Mouse (Mus musculus): ENCODE data around the gene Wasf3. TPM values are rescaled to one million over a fixed set of nuclear protein-coding genes. Genes with fewer than 3 reads are reported as not detected.
A peak's percentile ranks its signal among the peaks of the same experiment; 100 is the strongest.
"Not testable (repeated sequence)": the region's sequence is repeated elsewhere in the genome, so short reads cannot be mapped to it uniquely, and the experiment has no call there.

Wasf3 gene
- total RNA-seq, 2 experiments from 2014 or later, result not detected

- no peak for ATAC-seq (replicated peaks; ENCODE audit: poor library complexity, severe bottlenecking)
Measured at GRCm38 (mm10) chr5:146398386-146399115, 13.8 kb downstream of the Wasf3 start.

- not testable (repeated sequence) for ATAC-seq (replicated peaks; ENCODE audit: poor library complexity, severe bottlenecking)
Measured at GRCm38 (mm10) chr5:146401012-146401411, 16.2 kb downstream of the Wasf3 start.

- no peak for ATAC-seq (replicated peaks; ENCODE audit: poor library complexity, severe bottlenecking)
Measured at GRCm38 (mm10) chr5:146402311-146402710, 17.5 kb downstream of the Wasf3 start.

- ATAC-seq (replicated peaks; ENCODE audit: poor library complexity, severe bottlenecking), result no peak
Measured at GRCm38 (mm10) chr5:146403923-146404322, 19.1 kb downstream of the Wasf3 start.

- no peak for ATAC-seq (replicated peaks; ENCODE audit: poor library complexity, severe bottlenecking)
Measured at GRCm38 (mm10) chr5:146406133-146406532, 21.3 kb downstream of the Wasf3 start.

DNA sequence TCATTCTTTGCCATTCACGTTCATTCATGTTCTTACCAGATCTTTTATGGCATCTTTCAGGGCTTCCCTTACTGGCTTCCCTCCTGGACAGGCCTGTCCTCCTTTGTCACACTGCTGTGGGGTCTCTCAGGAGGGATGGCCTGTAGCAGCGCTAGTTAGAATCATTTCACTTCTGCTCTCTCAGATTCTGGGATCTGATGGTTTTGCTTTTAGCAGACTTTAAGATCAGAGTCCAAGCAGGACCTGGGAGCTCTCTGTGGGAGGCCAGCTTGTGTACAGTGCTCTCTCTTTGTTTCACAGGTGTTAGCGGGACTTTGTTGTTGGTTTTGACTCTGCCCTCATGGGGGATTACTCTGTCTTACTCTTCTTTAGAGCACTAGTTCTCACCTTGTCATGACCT is 23.0 kb downstream of the Wasf3 start:
- ATAC-seq (replicated peaks; ENCODE audit: poor library complexity, severe bottlenecking), result no peak

DNA sequence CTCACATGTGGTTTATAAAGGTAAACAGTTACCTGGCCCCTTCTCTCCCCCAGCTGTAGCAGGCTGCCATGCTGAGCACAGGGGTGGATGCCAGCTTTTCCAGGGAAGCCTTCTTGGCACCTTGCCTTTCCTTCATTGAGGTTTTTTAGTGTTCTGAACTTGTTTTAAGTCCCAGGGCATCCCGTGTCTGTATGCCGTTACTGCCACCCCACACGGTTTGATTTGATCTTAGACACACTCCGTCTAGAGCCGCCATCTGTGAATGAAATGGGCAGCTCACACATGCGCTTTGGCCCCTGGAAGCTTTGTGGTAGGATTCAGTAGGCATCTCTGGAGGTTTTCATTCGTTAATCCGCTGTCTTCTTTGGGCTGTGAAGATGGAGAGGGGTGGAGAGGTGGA is 23.8 kb downstream of the Wasf3 start:
- ATAC-seq (replicated peaks; ENCODE audit: poor library complexity, severe bottlenecking), result no peak

DNA sequence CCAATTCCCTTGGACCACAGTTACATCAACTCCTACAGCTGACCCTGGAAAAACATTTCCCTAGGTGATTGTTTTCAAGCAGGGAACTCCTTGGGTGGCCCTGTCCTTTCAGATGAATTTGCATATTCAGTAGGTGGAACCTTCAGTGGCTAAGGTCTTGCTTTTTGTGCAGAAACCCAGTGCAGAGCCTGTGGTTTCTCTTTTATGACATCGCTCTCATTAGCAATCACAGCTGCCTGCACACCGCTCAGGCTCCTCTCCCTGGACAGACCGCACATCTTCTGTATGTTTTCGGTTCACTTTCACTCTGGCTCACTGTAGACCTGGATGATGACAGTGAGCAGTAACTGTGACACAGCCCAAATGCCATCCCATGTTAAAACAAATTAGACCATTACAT is 26.0 kb downstream of the Wasf3 start:
- ATAC-seq (replicated peaks; ENCODE audit: poor library complexity, severe bottlenecking), result no peak

- ATAC-seq (replicated peaks; ENCODE audit: poor library complexity, severe bottlenecking), result no peak
Measured at GRCm38 (mm10) chr5:146412743-146413430, 28.1 kb downstream of the Wasf3 start.

- no peak for ATAC-seq (replicated peaks; ENCODE audit: poor library complexity, severe bottlenecking)
Measured at GRCm38 (mm10) chr5:146414611-146415010, 29.8 kb downstream of the Wasf3 start.

DNA sequence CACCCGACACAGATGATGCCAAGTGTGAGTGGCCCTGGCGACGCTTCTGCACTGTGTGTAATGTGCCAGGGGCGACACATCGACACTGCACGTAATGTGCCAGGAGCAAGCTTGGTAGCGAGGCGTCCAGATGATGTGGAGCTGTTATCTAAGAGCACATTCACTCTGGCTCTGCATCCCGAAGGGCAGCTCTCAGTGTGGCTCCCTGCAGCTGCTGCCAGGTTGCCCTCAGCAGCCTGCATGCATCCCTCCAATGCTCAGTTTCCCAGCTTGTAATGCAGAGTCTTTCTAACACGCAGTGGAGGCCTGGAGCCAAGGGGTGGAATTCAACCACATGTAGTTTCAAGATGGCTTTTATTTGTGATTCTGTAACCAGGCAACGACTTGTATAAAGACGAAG is 30.4 kb downstream of the Wasf3 start:
- no peak for ATAC-seq (replicated peaks; ENCODE audit: poor library complexity, severe bottlenecking)

DNA sequence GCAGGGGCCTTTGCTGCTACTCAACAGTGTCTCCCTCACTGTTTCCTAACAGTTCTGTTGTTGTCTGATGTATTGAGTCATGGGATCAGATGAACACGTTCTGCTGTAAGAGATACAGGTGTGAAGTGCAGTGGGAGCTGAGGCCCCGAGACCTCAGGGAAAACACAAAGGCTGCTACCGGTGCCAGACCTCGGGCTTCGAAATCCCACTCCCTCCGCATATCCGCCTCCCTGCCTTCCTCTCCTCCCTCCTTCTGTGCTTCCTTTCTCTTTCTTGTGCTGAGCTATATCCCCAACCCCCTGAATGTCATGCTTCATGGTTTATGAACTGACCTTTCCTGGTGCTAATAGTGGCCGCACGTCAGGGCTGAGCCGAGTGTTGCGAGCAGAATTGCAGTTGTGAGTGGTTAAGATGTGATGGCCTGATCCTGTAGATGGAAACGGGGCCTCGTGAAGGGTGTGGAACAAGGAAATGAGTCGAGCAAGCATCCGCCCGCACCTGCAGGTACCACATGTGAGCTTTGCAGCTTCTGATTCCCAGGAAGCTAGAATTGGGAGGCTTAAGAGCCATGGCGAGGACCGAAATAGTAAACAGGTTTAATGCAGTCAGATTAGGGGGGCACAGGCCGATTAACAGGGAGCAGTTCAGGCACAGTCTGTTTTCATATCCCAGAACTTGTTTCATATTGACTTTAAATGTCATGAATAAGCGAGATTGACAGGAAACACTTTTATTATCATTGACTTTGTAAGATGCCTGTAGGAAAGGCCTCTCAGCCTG is 31.7 kb downstream of the Wasf3 start:
- no peak for ATAC-seq (replicated peaks; ENCODE audit: poor library complexity, severe bottlenecking)

DNA sequence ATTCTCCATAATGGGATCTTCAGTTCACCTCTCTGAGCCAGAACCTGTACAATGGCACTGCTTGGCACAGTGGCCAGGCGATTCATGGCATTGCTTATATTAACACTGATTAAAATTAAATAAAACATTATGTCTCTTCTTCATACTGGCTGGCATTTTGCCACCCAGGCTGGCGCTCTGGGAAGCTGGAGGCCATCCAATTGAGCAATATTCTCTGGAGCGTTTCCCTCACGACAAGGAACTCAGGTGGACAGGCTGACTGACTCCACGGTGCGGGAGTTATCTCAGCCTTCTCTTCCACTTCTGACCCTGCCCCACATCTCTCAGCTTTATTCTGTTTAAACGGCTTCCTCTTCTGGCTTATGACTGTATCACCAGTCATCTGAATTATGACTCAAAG is 33.3 kb downstream of the Wasf3 start:
- no peak for ATAC-seq (replicated peaks; ENCODE audit: poor library complexity, severe bottlenecking)

GRCm38 (mm10) chr5:146420081-146420480 is 35.3 kb downstream of the Wasf3 start:
- ATAC-seq (replicated peaks; ENCODE audit: poor library complexity, severe bottlenecking), result peak; percentile 66

DNA sequence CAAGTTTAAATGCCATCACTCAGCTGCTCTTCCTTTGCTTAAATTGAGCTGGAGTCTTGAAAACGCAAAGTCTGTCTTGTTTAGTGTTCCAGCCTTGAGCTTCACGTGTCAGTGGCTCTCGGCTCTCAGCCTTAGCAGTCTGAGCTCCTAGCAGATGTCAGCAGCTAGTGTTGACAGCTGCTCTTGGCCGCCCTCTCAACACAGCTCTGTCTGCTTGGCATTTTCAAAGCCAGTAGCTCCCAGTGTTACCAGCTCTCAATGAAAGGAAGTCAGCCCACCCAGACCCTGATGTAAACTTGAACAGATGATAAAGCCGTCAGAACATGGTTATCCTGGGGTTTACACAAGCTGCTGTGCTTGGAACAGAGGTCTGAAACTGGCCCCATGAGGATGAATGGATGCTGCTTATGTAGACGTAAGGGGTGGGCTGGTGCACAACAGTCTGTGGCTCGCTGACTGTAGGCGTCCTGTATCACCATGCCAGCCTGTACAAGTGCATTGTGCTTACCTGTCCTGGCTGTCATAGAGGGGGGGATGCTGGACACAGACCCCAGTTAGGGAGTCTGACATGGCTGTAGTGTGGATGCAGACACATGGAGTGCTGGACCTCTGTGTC is 40.0 kb downstream of the Wasf3 start:
- ATAC-seq (replicated peaks; ENCODE audit: poor library complexity, severe bottlenecking), result no peak

- ATAC-seq (replicated peaks; ENCODE audit: poor library complexity, severe bottlenecking), result no peak
Measured at GRCm38 (mm10) chr5:146425656-146426055, 40.9 kb downstream of the Wasf3 start.

DNA sequence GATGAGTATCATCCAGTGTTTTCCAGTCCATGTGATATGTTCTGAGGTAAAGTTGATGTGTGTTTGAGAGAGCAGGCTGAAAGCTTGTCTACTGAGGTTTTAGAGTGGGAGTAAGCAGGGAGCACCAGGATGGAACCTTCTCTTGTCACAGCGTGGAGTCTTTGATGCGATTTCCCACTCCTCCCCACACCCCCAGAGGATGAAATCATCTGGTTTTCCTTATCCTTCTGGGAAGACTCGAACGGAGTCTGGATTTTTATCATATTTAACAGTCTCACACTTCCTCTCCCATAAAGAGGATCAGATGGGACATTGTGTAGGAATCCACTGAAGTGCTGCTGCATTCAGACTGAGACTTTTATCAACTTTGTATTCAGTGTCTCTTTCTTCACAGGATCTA is 43.3 kb downstream of the Wasf3 start:
- no peak for ATAC-seq (replicated peaks; ENCODE audit: poor library complexity, severe bottlenecking)

GRCm38 (mm10) chr5:146431821-146432220 is 47.0 kb downstream of the Wasf3 start:
- ATAC-seq (replicated peaks; ENCODE audit: poor library complexity, severe bottlenecking), result no peak

DNA sequence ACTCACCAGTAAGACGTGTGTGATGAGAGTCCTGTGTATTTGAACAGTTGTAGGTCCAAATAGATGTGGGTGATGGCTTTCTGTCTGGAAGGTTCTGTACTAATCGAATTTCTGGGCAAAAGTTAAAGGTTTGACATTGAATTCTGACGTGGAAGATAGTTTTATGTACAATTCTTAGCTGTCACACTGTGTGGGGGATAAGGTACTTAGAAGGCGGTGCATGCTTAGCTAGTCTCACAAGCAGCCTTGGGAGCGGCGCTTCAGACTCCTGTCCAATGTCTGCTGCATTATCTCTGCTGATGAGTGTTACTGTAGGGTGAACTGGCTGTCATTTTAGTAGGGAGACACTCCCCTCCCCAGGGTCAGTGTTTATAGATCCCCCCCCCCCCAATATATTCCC is 47.7 kb downstream of the Wasf3 start:
- no peak for ATAC-seq (replicated peaks; ENCODE audit: poor library complexity, severe bottlenecking)

DNA sequence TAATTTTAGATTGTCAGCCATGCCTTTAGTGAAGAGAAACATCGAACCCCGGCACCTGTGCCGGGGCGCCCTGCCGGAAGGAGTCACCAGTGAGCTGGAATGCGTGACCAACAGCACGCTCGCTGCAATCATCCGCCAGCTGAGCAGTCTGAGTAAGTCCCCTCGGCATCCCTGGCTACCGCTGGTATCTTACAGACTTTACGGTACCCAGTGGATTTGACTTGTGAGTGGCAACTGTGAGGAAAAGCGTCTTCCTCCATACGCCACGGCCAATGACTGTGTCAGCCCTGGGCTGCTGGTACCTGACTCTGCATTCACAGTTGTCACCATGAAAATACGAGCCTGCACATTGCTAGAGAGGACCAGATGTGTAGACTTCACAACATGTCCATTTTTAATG is 50.5 kb downstream of the Wasf3 start:
- ATAC-seq (replicated peaks; ENCODE audit: poor library complexity, severe bottlenecking), result no peak

GRCm38 (mm10) chr5:146436796-146437195 is 52.0 kb downstream of the Wasf3 start:
- ATAC-seq (replicated peaks; ENCODE audit: poor library complexity, severe bottlenecking), result no peak
